Mouse (Mus musculus): ENCODE results near the gene Ccl1.

GRCm38 (mm10) chr11:82340416-82340815 lies 34.9 kb upstream of the Ccl1 start:
- TF ChIP-seq MAFK (IDR thresholded peaks at IDR 0.05; ENCODE audit: insufficient replicate concordance, low read length) (no peak), CTCF (conservative IDR thresholded peaks at IDR 0.05 in 1 of 2, IDR thresholded peaks at IDR 0.05 in 1 of 2; ENCODE audit: low read depth in 2 of 2, low read length in 2 of 2) (no peak), POLR2A (IDR thresholded peaks at IDR 0.05; ENCODE audit: low read depth, low read length) (no peak), ZMIZ1 (IDR thresholded peaks at IDR 0.05; ENCODE audit: low read depth, low read length) (no peak), MEF2A (IDR thresholded peaks at IDR 0.05; ENCODE audit: borderline replicate concordance, low read depth, low read length) (no peak), CHD2 (IDR thresholded peaks at IDR 0.05; ENCODE audit: low read length) (no peak)

Measured in CH12.LX (cell line).